Mouse (Mus musculus): Measurements from ENCODE around the gene Map3k3. TPM values are rescaled to one million over a fixed set of nuclear protein-coding genes. Genes with fewer than 3 reads are reported as not detected.
"Not testable (repeated sequence)": the region's sequence is repeated elsewhere in the genome, so short reads cannot be mapped to it uniquely, and the experiment has no call there.

Gene Map3k3
- polyA plus RNA-seq, 1 experiment from 2014 or later: 20.6 TPM

DNA sequence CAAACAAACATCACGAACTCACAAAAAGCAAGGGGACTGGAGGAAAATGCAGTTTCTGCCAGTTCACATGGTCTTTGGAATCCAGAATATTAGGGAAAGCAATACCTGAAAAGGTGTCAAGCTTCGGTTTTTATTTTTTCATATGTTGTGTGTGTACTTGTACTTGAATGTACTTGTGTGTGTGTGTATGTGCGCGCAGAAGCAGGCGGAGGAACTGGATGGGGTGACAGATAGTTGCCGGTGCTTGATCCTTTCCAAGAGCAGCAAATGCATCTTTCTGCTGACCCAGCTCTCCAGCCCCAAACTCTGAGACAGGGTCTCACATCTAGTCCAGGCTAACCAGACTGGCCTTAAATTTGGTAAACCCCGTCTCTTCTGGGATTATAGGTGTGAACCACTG, 110.5 kb downstream of the Map3k3 start:
- WGBS: 93% methylated on average over 7 of the region's 7 CpGs
- no peak overlapping the region for H3K4me3 ChIP-seq (ENCODE audit: low read depth, low read length)
- H3K27me3 ChIP-seq (ENCODE audit: control insufficient read depth, insufficient read depth, low read length): no peaks in the 10 kb centered on the region
- no peak for DNase-seq (ENCODE audit: low spot score)
- no peaks in the 10 kb centered on the region for H3K9me3 ChIP-seq (ENCODE audit: control insufficient read depth, low read length)
- no peak overlapping the region for H3K4me2 ChIP-seq (ENCODE audit: low read depth, low read length, severe bottlenecking)
- no peak overlapping the region for H3K9ac ChIP-seq (ENCODE audit: low read length)
- peaks cover 2% of the 10 kb centered on the region; the same call in 1 of the 2 replicates for H3K4me1 ChIP-seq (replicated peaks; ENCODE audit: control insufficient read depth, insufficient read depth, low read length)
- peaks cover 6% of the 10 kb centered on the region for H3K36me3 ChIP-seq (ENCODE audit: control insufficient read depth, insufficient read depth, low read length)
- no peak overlapping the region for H3K27ac ChIP-seq (ENCODE audit: low read depth, low read length)
- ATAC-seq (replicated peaks; ENCODE audit: low FRiP score): no peak

DNA sequence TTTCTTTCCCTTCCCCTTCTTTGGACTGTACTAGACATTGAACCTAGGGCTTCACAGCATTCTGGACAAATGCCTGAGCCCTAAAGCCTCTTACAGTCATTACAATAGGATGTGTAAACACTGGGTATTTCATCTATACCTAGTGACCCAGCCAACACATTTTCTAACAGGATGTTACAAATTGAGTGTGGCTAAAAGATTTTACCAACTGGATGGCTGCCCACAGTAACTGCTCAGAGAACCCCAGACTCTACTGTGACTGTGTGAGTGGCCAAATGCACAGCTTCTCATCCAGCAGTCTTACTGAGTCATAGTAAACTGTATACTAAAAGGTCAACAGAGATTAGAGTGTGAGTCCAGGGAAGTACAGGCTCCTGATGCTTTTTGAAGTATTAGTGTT, 110.9 kb downstream of the Map3k3 start:
- no peak for DNase-seq (ENCODE audit: low spot score)
- H3K27ac ChIP-seq (ENCODE audit: low read depth, low read length): no peak overlapping the region
- no peak for ATAC-seq (replicated peaks; ENCODE audit: low FRiP score)
- no peak overlapping the region for H3K4me3 ChIP-seq (ENCODE audit: low read depth, low read length)
- H3K36me3 ChIP-seq (ENCODE audit: control insufficient read depth, insufficient read depth, low read length): peaks cover 6% of the 10 kb centered on the region
- no peak overlapping the region for H3K9ac ChIP-seq (ENCODE audit: low read length)
- peaks cover 2% of the 10 kb centered on the region; the same call in 1 of the 2 replicates for H3K4me1 ChIP-seq (replicated peaks; ENCODE audit: control insufficient read depth, insufficient read depth, low read length)
- H3K27me3 ChIP-seq (ENCODE audit: control insufficient read depth, insufficient read depth, low read length): no peaks in the 10 kb centered on the region
- no peaks in the 10 kb centered on the region for H3K9me3 ChIP-seq (ENCODE audit: control insufficient read depth, low read length)
- no peak overlapping the region for H3K4me2 ChIP-seq (ENCODE audit: low read depth, low read length, severe bottlenecking)

DNA sequence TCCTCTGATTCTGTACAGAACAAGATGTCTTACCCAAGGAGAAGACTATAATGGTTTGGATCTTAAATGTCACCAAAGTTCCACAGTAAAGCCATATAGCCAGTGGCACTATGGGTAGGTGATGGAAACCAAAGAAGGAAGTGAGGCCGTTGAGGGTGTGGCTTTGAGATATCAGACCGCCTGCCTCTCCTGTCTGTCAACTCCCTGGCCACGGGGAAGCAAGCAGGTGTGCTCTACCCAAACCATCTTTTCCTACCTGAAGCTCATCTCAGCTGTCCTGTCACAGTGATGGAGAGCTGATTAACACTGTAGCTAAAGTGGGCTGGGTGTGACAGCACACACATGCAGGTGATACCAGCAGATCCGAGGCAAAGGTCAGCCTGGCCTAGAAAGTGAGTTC, 113.9 kb downstream of the Map3k3 start:
- Histone ChIP-seq H3K4me1 (replicated peaks; ENCODE audit: control insufficient read depth, insufficient read depth, low read length) (no peaks in the 10 kb centered on the region; the same call in 1 of the 2 replicates), H3K9me3 (ENCODE audit: control insufficient read depth, low read length) (no peaks in the 10 kb centered on the region), H3K27me3 (ENCODE audit: control insufficient read depth, insufficient read depth, low read length) (no peaks in the 10 kb centered on the region), H3K4me2 (ENCODE audit: low read depth, low read length, severe bottlenecking) (no peak overlapping the region), H3K4me3 (ENCODE audit: low read depth, low read length) (no peak overlapping the region), H3K27ac (ENCODE audit: low read depth, low read length) (no peak overlapping the region), H3K36me3 (ENCODE audit: control insufficient read depth, insufficient read depth, low read length) (peaks cover 6% of the 10 kb centered on the region), H3K9ac (ENCODE audit: low read length) (no peak overlapping the region)
- no peak for DNase-seq (ENCODE audit: low spot score)
- WGBS: 89% methylated on average over 4 of the region's 4 CpGs
- ATAC-seq (replicated peaks; ENCODE audit: low FRiP score): no peak

DNA sequence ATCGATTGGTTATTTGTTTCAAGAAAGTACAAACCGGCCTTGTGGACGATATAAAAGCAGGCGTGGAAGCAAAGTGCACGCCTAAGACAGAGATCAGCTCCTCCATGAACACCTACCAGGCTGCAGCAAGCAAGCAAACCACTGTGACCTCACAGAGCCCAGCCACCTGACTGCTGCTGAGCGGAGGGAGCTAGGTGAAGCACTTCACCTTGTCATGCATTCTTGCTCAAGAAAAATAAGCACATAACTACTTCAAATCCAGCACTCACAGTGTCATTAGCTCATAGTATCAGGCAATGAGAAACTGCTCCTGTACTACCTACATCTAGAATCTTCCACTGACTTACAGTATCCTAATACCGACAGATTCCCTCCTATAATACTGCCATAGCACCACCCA, 115.6 kb downstream of the Map3k3 start:
- H3K27ac ChIP-seq (ENCODE audit: low read depth, low read length); H3K9me3 ChIP-seq (ENCODE audit: control insufficient read depth, low read length); ATAC-seq (replicated peaks; ENCODE audit: low FRiP score); H3K9ac ChIP-seq (ENCODE audit: low read length); DNase-seq (ENCODE audit: low spot score); H3K4me1 ChIP-seq (replicated peaks; ENCODE audit: control insufficient read depth, insufficient read depth, low read length); H3K4me2 ChIP-seq (ENCODE audit: low read depth, low read length, severe bottlenecking); H3K27me3 ChIP-seq (ENCODE audit: control insufficient read depth, insufficient read depth, low read length); H3K4me3 ChIP-seq (ENCODE audit: low read depth, low read length): not testable (repeated sequence)
- H3K36me3 ChIP-seq (ENCODE audit: control insufficient read depth, insufficient read depth, low read length): peaks cover 11% of the 10 kb centered on the region
- WGBS: 91% methylated on average over 7 of the region's 7 CpGs

DNA sequence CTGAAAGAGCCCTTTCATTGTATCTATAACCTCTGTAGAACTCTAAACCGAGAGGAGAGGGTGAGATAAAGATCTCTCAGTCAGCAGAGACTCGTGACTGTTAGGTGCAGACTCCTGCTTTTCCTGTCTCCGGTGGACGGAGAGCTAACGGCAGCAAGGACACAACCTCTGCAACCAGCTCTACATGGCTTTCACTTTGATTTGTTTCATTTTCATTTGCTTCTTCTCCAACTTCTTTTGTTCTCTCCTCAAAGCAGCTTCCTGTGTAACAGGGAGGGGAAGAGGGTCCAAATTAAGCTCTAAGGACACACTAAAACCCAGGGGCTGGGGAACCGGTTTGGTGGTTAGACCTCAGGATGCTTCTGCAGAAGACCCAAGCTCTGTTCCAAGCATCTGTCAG, 116.3 kb downstream of the Map3k3 start:
- ATAC-seq (replicated peaks; ENCODE audit: low FRiP score) (no peak), DNase-seq (ENCODE audit: low spot score) (no peak)
- H3K36me3 ChIP-seq (ENCODE audit: control insufficient read depth, insufficient read depth, low read length): peaks cover 11% of the 10 kb centered on the region
- H3K4me3 ChIP-seq (ENCODE audit: low read depth, low read length): no peak overlapping the region
- 89% methylated on average over 6 of the region's 6 CpGs for WGBS
- H3K4me2 ChIP-seq (ENCODE audit: low read depth, low read length, severe bottlenecking): no peak overlapping the region
- H3K9ac ChIP-seq (ENCODE audit: low read length): no peak overlapping the region
- H3K27ac ChIP-seq (ENCODE audit: low read depth, low read length): no peak overlapping the region
- no peaks in the 10 kb centered on the region for H3K9me3 ChIP-seq (ENCODE audit: control insufficient read depth, low read length)
- no peaks in the 10 kb centered on the region for H3K27me3 ChIP-seq (ENCODE audit: control insufficient read depth, insufficient read depth, low read length)
- H3K4me1 ChIP-seq (replicated peaks; ENCODE audit: control insufficient read depth, insufficient read depth, low read length): no peaks in the 10 kb centered on the region

DNA sequence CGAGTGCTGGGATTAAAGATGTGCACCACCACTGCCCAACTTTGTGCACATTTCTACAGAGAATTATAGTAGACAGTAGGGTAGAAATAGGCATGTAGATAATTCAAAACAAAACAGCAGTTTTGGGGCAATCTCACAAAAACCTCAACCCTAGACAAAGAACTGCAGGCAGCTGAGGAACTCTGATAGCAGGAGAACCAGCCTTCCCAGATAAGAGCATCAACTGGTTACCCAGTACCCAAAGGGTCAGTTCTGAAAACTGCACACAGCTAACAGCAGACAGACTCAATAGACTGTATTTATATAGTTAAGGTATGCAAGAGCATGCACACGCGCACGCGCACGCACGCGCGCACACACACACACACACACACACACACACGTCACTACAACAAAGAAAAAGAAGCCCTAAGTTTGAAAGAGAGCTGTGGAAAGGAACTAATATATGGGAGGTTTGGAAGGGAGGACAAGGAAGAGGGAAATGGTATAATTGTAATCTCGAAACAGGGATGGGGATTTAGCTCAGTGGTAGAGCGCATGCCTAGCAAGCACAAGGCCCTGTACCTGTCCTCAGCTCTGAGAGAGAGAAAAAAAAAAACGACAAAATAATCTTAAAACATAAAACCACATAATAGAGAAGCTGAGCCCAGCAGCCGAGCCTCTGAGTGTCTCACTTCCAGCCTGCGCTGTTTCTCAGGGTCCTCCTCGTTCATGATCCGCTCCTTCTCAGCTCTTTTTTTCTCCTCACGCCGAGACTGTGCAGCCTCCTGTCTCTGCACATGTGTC, 117.1 kb downstream of the Map3k3 start:
- 94% methylated on average over 19 of the region's 19 CpGs for WGBS
- ATAC-seq (replicated peaks; ENCODE audit: low FRiP score) (no peak), DNase-seq (ENCODE audit: low spot score) (no peak)
- Histone ChIP-seq H3K9me3 (ENCODE audit: control insufficient read depth, low read length) (no peaks in the 10 kb centered on the region), H3K4me1 (replicated peaks; ENCODE audit: control insufficient read depth, insufficient read depth, low read length) (no peaks in the 10 kb centered on the region), H3K36me3 (ENCODE audit: control insufficient read depth, insufficient read depth, low read length) (peaks cover 11% of the 10 kb centered on the region), H3K4me3 (ENCODE audit: low read depth, low read length) (no peak overlapping the region), H3K4me2 (ENCODE audit: low read depth, low read length, severe bottlenecking) (no peak overlapping the region), H3K27me3 (ENCODE audit: control insufficient read depth, insufficient read depth, low read length) (no peaks in the 10 kb centered on the region), H3K27ac (ENCODE audit: low read depth, low read length) (no peak overlapping the region), H3K9ac (ENCODE audit: low read length) (no peak overlapping the region)

DNA sequence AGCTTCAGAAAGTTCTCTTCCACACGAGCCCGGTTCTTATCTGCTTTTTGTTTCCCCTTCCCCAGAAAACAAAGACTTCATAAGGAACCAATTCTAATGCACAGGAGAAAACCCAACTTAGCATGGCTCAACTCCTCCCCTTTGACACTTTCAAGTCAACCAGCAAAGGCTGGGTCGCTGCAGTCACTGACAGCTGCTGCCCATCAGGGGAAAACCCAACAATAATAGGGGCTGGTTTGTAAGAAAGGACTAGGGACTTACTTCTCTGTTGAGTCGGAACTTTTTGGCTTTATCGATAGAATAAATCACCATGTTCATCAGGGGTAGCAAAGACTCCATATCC, 117.7 kb downstream of the Map3k3 start, which contains the start of gene Strada:
Strada (minus strand) TSS at position 46 of the 343 bp plus-strand sequence.
- Histone ChIP-seq H3K4me1 (replicated peaks; ENCODE audit: control insufficient read depth, insufficient read depth, low read length) (no peaks in the 10 kb centered on the region), H3K36me3 (ENCODE audit: control insufficient read depth, insufficient read depth, low read length) (peaks cover 11% of the 10 kb centered on the region; the same call in 1 of the 2 replicates), H3K4me2 (ENCODE audit: low read depth, low read length, severe bottlenecking) (no peak within 1 kb of the TSS), H3K9ac (ENCODE audit: low read length) (no peak within 1 kb of the TSS), H3K9me3 (ENCODE audit: control insufficient read depth, low read length) (no peaks in the 10 kb centered on the region), H3K27ac (ENCODE audit: low read depth, low read length) (no peak within 1 kb of the TSS), H3K27me3 (ENCODE audit: control insufficient read depth, insufficient read depth, low read length) (no peaks in the 10 kb centered on the region), H3K4me3 (ENCODE audit: low read depth, low read length) (no peak within 1 kb of the TSS)
- 81% methylated on average over 5 of the region's 5 CpGs for WGBS
- DNase-seq (ENCODE audit: low spot score): no peak
- ATAC-seq (replicated peaks; ENCODE audit: low FRiP score): no peak

All from forebrain, embryonic 11.5 days (tissue).